Mouse (Mus musculus) hematopoietic stem cell, adult 5-6 weeks (primary cell): ENCODE data around the gene Spata16. TPM values are rescaled to one million over a fixed set of nuclear protein-coding genes. Genes with fewer than 3 reads are reported as not detected.
"Not testable (repeated sequence)": the region's sequence is repeated elsewhere in the genome, so short reads cannot be mapped to it uniquely, and the experiment has no call there.

ENCODE experiments used
- ATAC-seq, 2 experiments: fragments of 125-278 bp in 1 of 2; replicated peaks in 1 of 2; 2 replicates each; pipeline ENCODE4 v1.8.0; 2016 to 2017; ENCODE audit warnings: inconsistent platforms in 2 of 2, mild to moderate bottlenecking in 2 of 2, moderate number of reproducible peaks in 2 of 2, low read depth in 1 of 2, moderate TSS enrichment in 1 of 2; ENCODE audit not compliant: low FRiP score in 2 of 2, poor library complexity in 2 of 2, severe bottlenecking in 2 of 2, insufficient read depth in 1 of 2, low TSS enrichment in 1 of 2
- total RNA-seq: library from RNA; stranded (forward); fragments of 172-1452, 232-1000 nt; gene quantifications from 2 replicates; pipeline ENCODE4 v1.2.3, GENCODE M21; 2017

The Spata16 gene
- total RNA-seq: not detected in 2 replicates

- ATAC-seq: no peak
Observed at GRCm38 (mm10) chr3:26637402-26637801, at the start of gene Spata16. Spata16 (plus strand) TSS chr3:26637620.

GRCm38 (mm10) chr3:26604861-26605260 lies 32.6 kb upstream of the Spata16 start:
- no peak for ATAC-seq

- no peak for ATAC-seq
Observed at GRCm38 (mm10) chr3:26608531-26608930, 28.9 kb upstream of the Spata16 start.

GRCm38 (mm10) chr3:26639214-26639613 lies 1.8 kb downstream of the Spata16 start:
- no peak for ATAC-seq

- no peak for ATAC-seq
Observed at GRCm38 (mm10) chr3:26639851-26640250, 2.4 kb downstream of the Spata16 start.

- no peak for ATAC-seq
Observed at GRCm38 (mm10) chr3:26640321-26641075, 3.1 kb downstream of the Spata16 start.

GRCm38 (mm10) chr3:26641351-26642249 lies 4.2 kb downstream of the Spata16 start:
- no peak for ATAC-seq

GRCm38 (mm10) chr3:26644136-26644535 lies 6.7 kb downstream of the Spata16 start:
- no peak for ATAC-seq

GRCm38 (mm10) chr3:26646834-26647233 lies 9.4 kb downstream of the Spata16 start:
- ATAC-seq: no peak

GRCm38 (mm10) chr3:26685832-26686231 lies 48.4 kb downstream of the Spata16 start:
- no peak for ATAC-seq

- ATAC-seq: not testable (repeated sequence)
Observed at GRCm38 (mm10) chr3:26709492-26709891, 72.1 kb downstream of the Spata16 start.

- ATAC-seq: no peak
Observed at GRCm38 (mm10) chr3:26727526-26727925, 90.1 kb downstream of the Spata16 start.

- ATAC-seq: peak in 1 of 2 experiments; percentile 48; a peak in 2 of 4 replicates
Observed at GRCm38 (mm10) chr3:26750492-26750891, 113.1 kb downstream of the Spata16 start.

- no peak; a peak in 1 of 4 replicates for ATAC-seq
Observed at GRCm38 (mm10) chr3:26752441-26752840, 115.0 kb downstream of the Spata16 start.

GRCm38 (mm10) chr3:26793334-26794101 lies 156.1 kb downstream of the Spata16 start:
- no peak for ATAC-seq

GRCm38 (mm10) chr3:26795851-26796538 lies 158.6 kb downstream of the Spata16 start:
- ATAC-seq: no peak

GRCm38 (mm10) chr3:26796954-26797353 lies 159.5 kb downstream of the Spata16 start:
- ATAC-seq: no peak
